Mouse (Mus musculus) brain, embryonic 14.5 days (tissue): ENCODE data around the gene Bfsp1.

ENCODE experiments used
- CTCF ChIP-seq: fragments of 200-500 bp; IDR thresholded peaks from 2 replicates; pipeline ENCODE4 v1.5.1; 2012; ENCODE audit warnings: inconsistent platforms, mild to moderate bottlenecking, moderate library complexity, borderline replicate concordance; ENCODE audit not compliant: insufficient read depth, insufficient read length; ENCODE audit errors: extremely low read depth
- POLR2A ChIP-seq: fragments of 200-500 bp; IDR thresholded peaks from 2 replicates; pipeline ENCODE4 v1.6.1; 2012; ENCODE audit warnings: mild to moderate bottlenecking, inconsistent platforms, borderline replicate concordance; ENCODE audit not compliant: poor library complexity, insufficient read depth, insufficient read length, severe bottlenecking; ENCODE audit errors: extremely low read depth

DNA sequence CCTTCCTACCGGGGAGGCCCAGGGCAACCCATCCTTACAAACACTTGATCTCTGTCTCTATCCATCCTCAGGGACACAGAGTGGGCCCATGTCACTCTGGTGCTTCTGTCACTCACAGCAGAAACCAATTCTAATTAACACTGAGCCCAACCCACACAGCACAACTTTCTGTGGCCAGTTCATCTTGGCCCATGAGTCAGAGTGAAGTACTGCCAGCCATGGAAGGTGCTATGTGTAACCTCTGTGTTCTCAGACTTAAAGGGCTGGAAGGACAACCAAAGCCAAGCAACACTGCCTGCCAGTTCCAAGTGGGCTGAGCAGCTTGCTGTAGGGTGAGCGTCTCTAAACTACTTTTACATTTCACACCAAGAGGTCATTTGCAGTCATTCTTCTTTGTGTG is 3.8 kb downstream of the Bfsp1 start:
- TF ChIP-seq POLR2A, result no peak
- TF ChIP-seq CTCF, result no peak
